Mouse (Mus musculus) ES-E14 (cell line): ENCODE results near the gene Ranbp17.

Experiments
- HCFC1 ChIP-seq: IDR thresholded peaks from 2 replicates; pipeline ENCODE4 v1.6.1; 2012; ENCODE audit warnings: low read length, inconsistent platforms, borderline replicate concordance; ENCODE audit not compliant: insufficient read depth
- ZC3H11A ChIP-seq: IDR thresholded peaks from 2 replicates; pipeline ENCODE4 v1.6.1; 2012; ENCODE audit warnings: low read depth, mild to moderate bottlenecking, inconsistent platforms, low read length, borderline replicate concordance

- TF ChIP-seq HCFC1 (no peak), ZC3H11A (no peak)
These were observed 33.8 kb upstream of the Ranbp17 start for GRCm38 (mm10) chr11:33547386-33547785.
